Mouse (Mus musculus) CH12.LX (cell line): ENCODE measurements around the gene Msx3. TPM values are rescaled to one million over a fixed set of nuclear protein-coding genes. Genes with fewer than 3 reads are reported as not detected.

Experiments
- DNase-seq: peaks from one replicate; pipeline ENCODE4 v3.0.0-alpha.2; 2013; ENCODE audit errors: extremely low read depth
- H3K27ac ChIP-seq: 2 replicates; pipeline ENCODE4 v1.5.1; 2012; ENCODE audit warnings: low read depth, mild to moderate bottlenecking, control low read depth, moderate library complexity; ENCODE audit not compliant: insufficient read depth
- H3K27me3 ChIP-seq: replicated peaks from 2 replicates; pipeline ENCODE3; 2012; ENCODE audit warnings: inconsistent platforms
- H3K36me3 ChIP-seq, 2 experiments: replicated peaks in 1 of 2; 2 replicates each; pipeline versions ENCODE3 to v1.6.1; 2012; ENCODE audit warnings: inconsistent platforms in 1 of 2, low read length in 1 of 2, mild to moderate bottlenecking in 1 of 2, mixed read lengths in 1 of 2, moderate library complexity in 1 of 2; ENCODE audit not compliant: control insufficient read depth in 1 of 2, insufficient read depth in 1 of 2
- H3K4me1 ChIP-seq, 2 experiments: 2 replicates each; pipeline ENCODE4 v1.6.1; 2012; ENCODE audit warnings: inconsistent platforms in 1 of 2, moderate library complexity in 1 of 2; ENCODE audit not compliant: insufficient read depth in 2 of 2, control insufficient read depth in 1 of 2
- H3K4me2 ChIP-seq: 2 replicates; pipeline ENCODE4 v1.6.1; 2012; ENCODE audit warnings: low read depth, mild to moderate bottlenecking, control low read depth; ENCODE audit not compliant: poor library complexity, insufficient read depth, severe bottlenecking
- H3K4me3 ChIP-seq, 3 experiments: fragments of 150-350 bp in 1 of 3; sonication (generic) in 1 of 3; replicated peaks in 1 of 3; 2 replicates each; pipeline versions ENCODE3 to v1.5.1; 2011 to 2012; ENCODE audit warnings: low read depth in 2 of 3, low read length in 2 of 3, mild to moderate bottlenecking in 2 of 3, moderate library complexity in 2 of 3, control low read depth in 1 of 3, improper control_type of control experiment in 1 of 3, inconsistent platforms in 1 of 3, mixed read lengths in 1 of 3; ENCODE audit not compliant: poor library complexity in 1 of 3
- H3K79me2 ChIP-seq: replicated peaks from 2 replicates; pipeline ENCODE4 v1.6.1; 2012; ENCODE audit warnings: mild to moderate bottlenecking, moderate library complexity; ENCODE audit not compliant: control insufficient read depth, poor library complexity, insufficient read depth, severe bottlenecking; ENCODE audit errors: extremely low read depth
- H3K9ac ChIP-seq: 2 replicates; pipeline ENCODE4 v1.6.1; 2012; ENCODE audit warnings: low read depth, mild to moderate bottlenecking, control low read depth, moderate library complexity; ENCODE audit not compliant: insufficient read depth
- H3K9me3 ChIP-seq: replicated peaks from 2 replicates; pipeline ENCODE3; 2012; ENCODE audit warnings: low read length, inconsistent platforms, mixed read lengths
- BHLHE40 ChIP-seq: IDR thresholded peaks from 2 replicates; pipeline ENCODE4 v1.6.1; 2011; ENCODE audit warnings: mild to moderate bottlenecking, low read depth, low read length, improper control_type of control experiment
- CHD1 ChIP-seq: IDR thresholded peaks from 2 replicates; pipeline ENCODE4 v1.6.1; 2012; ENCODE audit warnings: low read depth, low read length, improper control_type of control experiment, inconsistent platforms
- CTCF ChIP-seq, 2 experiments: IDR thresholded peaks in 1 of 2; conservative IDR thresholded peaks in 1 of 2; 2 replicates each; pipeline ENCODE4 v1.5.1; 2011 to 2012; ENCODE audit warnings: low read depth in 2 of 2, low read length in 2 of 2, improper control_type of control experiment in 1 of 2, inconsistent platforms in 1 of 2, mild to moderate bottlenecking in 1 of 2, moderate library complexity in 1 of 2
- ELF1 ChIP-seq: IDR thresholded peaks from 2 replicates; pipeline ENCODE4 v1.6.1; 2014; ENCODE audit warnings: low read depth, mild to moderate bottlenecking, inconsistent platforms, low read length, improper control_type of control experiment
- GABPA ChIP-seq: IDR thresholded peaks from 2 replicates; pipeline ENCODE4 v1.6.1; 2012; ENCODE audit warnings: low read depth, low read length, improper control_type of control experiment, inconsistent platforms; ENCODE audit not compliant: insufficient replicate concordance
- HCFC1 ChIP-seq: IDR thresholded peaks from 2 replicates; pipeline ENCODE4 v1.6.1; 2012; ENCODE audit warnings: low read depth, mild to moderate bottlenecking, inconsistent platforms, low read length, improper control_type of control experiment
- JUN ChIP-seq: IDR thresholded peaks from 2 replicates; pipeline ENCODE4 v1.6.1; 2011; ENCODE audit warnings: low read depth, mild to moderate bottlenecking, low read length, improper control_type of control experiment, moderate library complexity; ENCODE audit not compliant: insufficient read depth
- JUND ChIP-seq: conservative IDR thresholded peaks from 2 replicates; pipeline ENCODE4 v1.6.1; 2011; ENCODE audit warnings: low read depth, low read length, improper control_type of control experiment
- KAT2A ChIP-seq: IDR thresholded peaks from 2 replicates; pipeline ENCODE4 v1.6.1; 2012; ENCODE audit warnings: low read length, improper control_type of control experiment, inconsistent platforms; ENCODE audit not compliant: insufficient replicate concordance
- MAFK ChIP-seq: IDR thresholded peaks from 2 replicates; pipeline ENCODE4 v1.6.1; 2011; ENCODE audit warnings: low read length, improper control_type of control experiment; ENCODE audit not compliant: insufficient replicate concordance
- MAX ChIP-seq: IDR thresholded peaks from 2 replicates; pipeline ENCODE4 v1.6.1; 2011; ENCODE audit warnings: low read length, improper control_type of control experiment
- MAZ ChIP-seq: IDR thresholded peaks from 2 replicates; pipeline ENCODE4 v1.6.1; 2012; ENCODE audit warnings: low read depth, mild to moderate bottlenecking, inconsistent platforms, low read length, improper control_type of control experiment, moderate library complexity
- MEF2A ChIP-seq: IDR thresholded peaks from 2 replicates; pipeline ENCODE4 v1.6.1; 2014; ENCODE audit warnings: low read depth, mild to moderate bottlenecking, inconsistent platforms, low read length, improper control_type of control experiment, borderline replicate concordance
- MXI1 ChIP-seq: IDR thresholded peaks from 2 replicates; pipeline ENCODE4 v1.6.1; 2011; ENCODE audit warnings: mild to moderate bottlenecking, low read depth, low read length, improper control_type of control experiment
- MYC ChIP-seq: IDR thresholded peaks from 2 replicates; pipeline ENCODE4 v1.6.1; 2011; ENCODE audit warnings: low read depth, mild to moderate bottlenecking, improper control_type of control experiment, low read length
- PAX5 ChIP-seq: IDR thresholded peaks from 2 replicates; pipeline ENCODE4 v1.6.1; 2012; ENCODE audit warnings: low read length, inconsistent platforms, mixed read lengths
- RAD21 ChIP-seq: IDR thresholded peaks from 2 replicates; pipeline ENCODE4 v1.6.1; 2011; ENCODE audit warnings: low read depth, mild to moderate bottlenecking, low read length, improper control_type of control experiment, moderate library complexity
- RCOR1 ChIP-seq: conservative IDR thresholded peaks from 2 replicates; pipeline ENCODE4 v1.6.1; 2012; ENCODE audit warnings: low read depth, mild to moderate bottlenecking, inconsistent platforms, low read length, improper control_type of control experiment
- TCF12 ChIP-seq: IDR thresholded peaks from 2 replicates; pipeline ENCODE4 v1.6.1; 2014; ENCODE audit warnings: low read depth, mild to moderate bottlenecking, inconsistent platforms, low read length, improper control_type of control experiment
- UBTF ChIP-seq: IDR thresholded peaks from 2 replicates; pipeline ENCODE4 v1.6.1; 2012; ENCODE audit warnings: low read depth, mild to moderate bottlenecking, inconsistent platforms, low read length, improper control_type of control experiment, moderate library complexity
- USF1 ChIP-seq: IDR thresholded peaks from 2 replicates; pipeline ENCODE4 v1.6.1; 2014; ENCODE audit warnings: low read depth, mild to moderate bottlenecking, inconsistent platforms, low read length, improper control_type of control experiment
- ZKSCAN1 ChIP-seq: IDR thresholded peaks from 2 replicates; pipeline ENCODE4 v1.6.1; 2012; ENCODE audit warnings: low read depth, inconsistent platforms, low read length, improper control_type of control experiment, borderline replicate concordance
- ZMIZ1 ChIP-seq: IDR thresholded peaks from 2 replicates; pipeline ENCODE4 v1.6.1; 2012; ENCODE audit warnings: low read depth, mild to moderate bottlenecking, inconsistent platforms, low read length, improper control_type of control experiment
- ZNF384 ChIP-seq: IDR thresholded peaks from 2 replicates; pipeline ENCODE4 v1.6.1; 2012; ENCODE audit warnings: low read depth, low read length, improper control_type of control experiment, inconsistent platforms
- dilution Hi-C: fragments of 300-500 bp; cut with MboI; formaldehyde crosslinking; loops from 2 replicates; pipeline ENCODE4 v1.14.3; 2020; ENCODE audit warnings: low sequenced_read_pairs; ENCODE audit not compliant: extremely low pct_unique_long_range_greater_than_20kb, extremely low pct_ligation_motif_present
- in situ Hi-C: fragments of 300-500 bp; cut with MboI; formaldehyde crosslinking; loops from 3 replicates; pipeline ENCODE4 v1.14.3; 2019; ENCODE audit warnings: low sequenced_read_pairs, low pct_ligation_motif_present, low pct_unique_long_range_greater_than_20kb, mixed read lengths
- polyA plus RNA-seq: library from polyadenylated mRNA; unstranded; fragments of >175 nt; gene quantifications from 2 replicates; pipeline ENCODE4 v1.2.1, GENCODE M21; 2012; ENCODE audit warnings: low read depth; ENCODE audit not compliant: insufficient read length
- total RNA-seq, 2 experiments: library from RNA; depleted of rRNA; stranded (reverse); fragments of 300-350 nt in 1 of 2; fragments of >200 nt in 1 of 2; gene quantifications; 2 replicates each; pipeline ENCODE4 v1.2.3; 2012 to 2014

Gene Msx3
- total and polyA plus RNA-seq, 3 experiments = not detected

- no peak overlapping the region for H3K9ac ChIP-seq
- TF ChIP-seq MAZ = no peak
- TF ChIP-seq PAX5 = no peak
- TF ChIP-seq ELF1 = no peak
- TF ChIP-seq MEF2A = no peak
- TF ChIP-seq GABPA = no peak
- TF ChIP-seq JUND = no peak
- DNase-seq = no peak
- H3K4me1 ChIP-seq = peaks cover 6 to 18% of the 10 kb centered on the region in 2 experiments; a peak in 3 of 4 replicates
- dilution Hi-C loops (no loop called here), in situ Hi-C loops (no loop called here)
- no peaks in the 10 kb centered on the region for H3K79me2 ChIP-seq
- no peak overlapping the region for H3K4me3 ChIP-seq
- H3K36me3 ChIP-seq = no peaks in the 10 kb centered on the region
- peaks cover 7% of the 10 kb centered on the region for H3K27me3 ChIP-seq
- H3K27ac ChIP-seq = no peak overlapping the region
- no peak overlapping the region for H3K4me2 ChIP-seq
- peaks cover 9% of the 10 kb centered on the region for H3K9me3 ChIP-seq
Measured at GRCm38 (mm10) chr7:140059601-140060000, 10.7 kb upstream of the Msx3 start.

DNA sequence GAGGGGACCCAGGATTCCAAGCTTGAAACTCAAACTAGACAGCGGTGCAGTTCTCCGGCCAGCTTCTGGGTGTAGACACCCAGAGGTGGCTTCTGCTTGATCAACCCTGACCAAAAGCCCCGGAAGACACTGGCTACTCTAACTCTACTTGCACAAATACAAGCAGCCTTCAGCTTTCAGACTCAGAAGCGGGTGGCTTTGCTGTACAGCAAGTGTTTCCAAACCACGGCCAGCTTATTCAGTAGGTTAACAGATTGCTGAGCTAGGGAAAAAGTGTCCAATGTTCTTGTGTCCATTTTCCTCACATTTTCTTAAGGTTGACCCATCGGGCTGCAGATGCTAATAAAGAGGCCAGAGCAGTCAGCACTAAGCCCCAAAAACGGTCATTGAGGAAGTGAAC lies 9.6 kb upstream of the Msx3 start:
- Histone ChIP-seq H3K4me2 (no peak overlapping the region), H3K9me3 (peaks cover 9% of the 10 kb centered on the region), H3K9ac (no peak overlapping the region), H3K4me1 (peaks cover 6 to 18% of the 10 kb centered on the region in 2 experiments; a peak in 3 of 4 replicates), H3K79me2 (no peaks in the 10 kb centered on the region), H3K27ac (no peak overlapping the region), H3K36me3 (no peaks in the 10 kb centered on the region), H3K27me3 (peaks cover 10% of the 10 kb centered on the region), H3K4me3 (no peak overlapping the region)
- in situ Hi-C loops (no loop called here), dilution Hi-C loops (no loop called here)
- no peak for TF ChIP-seq KAT2A
- no peak for TF ChIP-seq MYC
- TF ChIP-seq MAZ = no peak
- TF ChIP-seq UBTF = no peak
- no peak for TF ChIP-seq CHD1
- TF ChIP-seq MAFK = no peak
- no peak for TF ChIP-seq CTCF (conservative IDR thresholded peaks at IDR 0.05 in 1 of 2, IDR thresholded peaks at IDR 0.05 in 1 of 2; ENCODE audit: low read depth in 2 of 2, low read length in 2 of 2)
- TF ChIP-seq ZMIZ1 = no peak
- no peak for TF ChIP-seq RCOR1
- TF ChIP-seq MEF2A = no peak
- no peak for TF ChIP-seq TCF12
- TF ChIP-seq ZKSCAN1 = no peak
- TF ChIP-seq HCFC1 = no peak
- no peak for TF ChIP-seq BHLHE40
- TF ChIP-seq USF1 = no peak
- no peak for TF ChIP-seq MXI1
- no peak for TF ChIP-seq ZNF384
- TF ChIP-seq RAD21 = no peak
- TF ChIP-seq JUN = no peak
- TF ChIP-seq MAX = no peak
- no peak for DNase-seq
